Mouse (Mus musculus): ENCODE data around the gene Kcnk1.

The Kcnk1 gene

DNA sequence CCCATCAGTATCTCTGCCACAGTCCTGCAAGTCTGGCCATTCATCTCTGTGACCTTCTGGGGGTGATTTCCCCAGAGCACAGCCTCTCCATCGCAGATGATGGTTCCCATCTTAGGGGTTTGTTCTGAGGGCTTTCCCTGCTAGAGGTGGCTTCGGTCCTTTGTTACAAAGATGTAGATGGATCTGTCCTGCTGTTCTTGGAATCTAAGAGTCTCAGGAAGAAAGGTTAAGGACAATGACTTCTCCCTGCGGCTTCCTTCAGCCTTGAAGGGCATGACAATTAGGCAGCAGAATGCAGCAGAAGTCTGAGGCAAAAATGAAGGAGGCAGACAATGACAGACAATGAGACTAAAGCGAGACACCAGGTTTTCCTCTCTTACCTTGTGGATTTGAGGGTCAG is 63.9 kb downstream of the Kcnk1 start:
- in situ Hi-C loops (cut with MboI), result no loop called here

GRCm38 (mm10) chr8:126062844-126063243 is 67.9 kb downstream of the Kcnk1 start:
- in situ Hi-C loops (cut with MboI), result no loop called here

GRCm38 (mm10) chr8:126063832-126064409 is 69.0 kb downstream of the Kcnk1 start:
- in situ Hi-C loops (cut with MboI), result no loop called here

DNA sequence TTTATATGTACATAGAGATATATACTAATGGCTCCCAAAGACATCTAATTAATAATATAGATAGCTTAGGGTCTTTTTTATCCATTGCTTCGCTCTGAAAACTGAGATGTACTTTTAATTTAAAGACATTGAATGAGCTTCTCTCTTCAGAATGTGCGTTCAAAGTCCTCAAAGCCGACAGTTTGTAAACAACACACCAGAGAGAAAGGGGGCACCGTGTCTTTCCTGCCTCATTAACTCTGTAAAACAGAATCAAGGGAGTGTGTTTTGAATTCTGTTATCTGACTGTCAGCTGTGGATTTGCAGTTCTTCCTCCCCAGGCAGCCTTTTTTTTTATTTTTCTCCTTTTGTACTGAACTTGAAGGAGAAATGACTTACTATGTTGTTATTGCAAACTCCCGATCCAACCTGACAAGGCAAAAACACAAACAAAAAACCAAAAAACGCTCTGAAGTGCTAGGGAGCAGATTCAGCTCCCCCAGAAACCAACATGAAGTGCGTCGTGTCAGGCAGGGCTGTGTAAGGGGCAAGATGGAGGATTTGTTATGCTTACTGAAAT is 69.7 kb downstream of the Kcnk1 start:
- in situ Hi-C loops (cut with MboI), result no loop called here

DNA sequence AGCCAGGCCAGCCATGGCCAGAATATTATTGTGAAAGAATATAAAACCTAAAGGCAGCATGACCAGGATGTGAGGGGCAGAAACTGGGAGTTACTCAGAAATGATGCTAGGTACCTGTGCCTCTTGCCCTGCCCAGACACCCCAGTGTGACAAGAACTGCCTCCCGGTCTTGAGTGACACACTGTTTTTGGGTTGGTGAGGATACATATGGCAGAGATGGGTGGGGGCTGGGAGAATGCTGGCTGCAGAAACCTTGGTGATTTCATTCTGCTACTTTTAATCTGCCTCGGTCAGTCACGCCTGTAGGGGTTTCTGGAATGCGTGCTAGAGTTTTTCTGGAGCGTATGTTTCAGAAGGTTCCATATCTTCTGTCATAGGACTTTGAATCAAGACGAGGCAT is 72.3 kb downstream of the Kcnk1 start:
- in situ Hi-C loops (cut with MboI), result no loop called here

DNA sequence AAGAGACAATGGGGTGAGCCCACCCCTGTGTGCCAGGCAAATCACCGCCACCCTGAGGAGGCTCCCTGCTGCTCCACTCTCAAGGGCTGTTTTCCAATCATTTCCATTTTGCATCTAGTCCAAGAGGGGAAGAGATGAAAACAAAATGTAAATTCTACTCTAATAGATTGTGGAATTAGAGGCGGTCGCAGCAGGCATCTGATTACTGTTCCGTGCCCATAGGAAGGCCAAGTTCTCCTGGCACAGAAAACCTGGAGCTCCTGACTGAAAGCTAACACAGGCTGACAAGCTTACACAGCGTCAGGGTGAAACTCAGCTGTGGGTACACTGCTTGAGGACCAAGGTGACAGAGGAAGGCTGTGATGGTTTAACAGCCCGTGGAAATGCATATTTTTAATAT is 73.2 kb downstream of the Kcnk1 start:
- in situ Hi-C loops (cut with MboI), result no loop called here

DNA sequence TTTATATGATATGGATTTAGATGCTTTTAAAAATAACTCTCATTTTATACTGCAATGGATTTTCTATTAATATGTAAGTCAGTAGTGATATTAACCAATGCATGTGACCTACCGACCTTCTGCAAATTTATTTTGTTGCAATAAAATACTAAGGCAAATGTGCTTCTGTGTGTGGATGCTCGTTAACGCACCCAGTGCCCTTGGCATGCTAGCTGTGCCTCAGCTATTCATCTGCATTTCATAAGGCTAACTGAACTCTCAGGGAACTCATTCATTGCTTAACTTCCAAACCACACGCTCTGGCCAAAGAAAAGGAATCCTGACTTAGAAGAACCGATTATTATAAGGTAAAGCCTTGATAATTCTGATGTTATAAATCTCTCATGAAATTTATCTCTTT is 77.7 kb downstream of the Kcnk1 start:
- in situ Hi-C loops (cut with MboI), result no loop called here

GRCm38 (mm10) chr8:126073141-126073740 is 78.3 kb downstream of the Kcnk1 start:
- in situ Hi-C loops (cut with MboI), result no loop called here

DNA sequence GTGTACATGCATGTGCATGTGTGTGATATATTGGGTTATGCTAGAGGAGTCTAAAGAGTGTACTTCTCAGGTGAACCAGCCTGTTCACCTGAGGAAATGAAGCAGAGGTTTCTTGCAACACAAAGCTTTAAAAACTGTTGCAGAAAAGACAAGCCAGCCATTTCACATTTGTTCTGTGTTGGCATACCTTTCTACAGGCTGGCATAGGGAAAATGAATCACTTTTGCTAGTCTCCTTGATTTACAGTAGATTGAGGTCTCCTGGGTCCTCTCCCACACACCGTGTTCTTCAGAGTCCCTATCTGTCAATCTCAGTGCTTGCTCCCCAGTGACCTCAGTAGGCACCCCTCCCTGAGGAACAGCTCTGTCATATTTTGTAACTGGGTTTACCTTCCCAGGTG is 79.1 kb downstream of the Kcnk1 start:
- in situ Hi-C loops (cut with MboI), result no loop called here

GRCm38 (mm10) chr8:126075400-126075799 is 80.4 kb downstream of the Kcnk1 start:
- in situ Hi-C loops (cut with MboI), result no loop called here
